In genomic region chr5:112573916-112574315, GRCm38 (mm10) we compare ENCODE assay signal across 9 mouse cellular contexts. TPM values are rescaled to one million over a fixed set of nuclear protein-coding genes. Genes with fewer than 3 reads are reported as not detected.
DNase-seq lines count a peak whose midpoint lies in the region; ATAC-seq and TF ChIP-seq lines count a peak whose summit lies in the region.
"Had no signal": no experiment of that assay in that cellular context is flagged by ENCODE, and none has a peak within 500 bp of the region (broad histone marks: within the 10 kb centered on the region; RNA-seq: fewer than 3 reads in every experiment).

No protein-coding gene starts in this region.

- H3K27ac ChIP-seq in kidney, adult 2 months (ENCODE audit: insufficient read depth, low read depth, low read length), result no peak overlapping the region
- no peak overlapping the region for H3K27ac ChIP-seq in kidney, embryonic 14.5 days (ENCODE audit: low read depth, low read length)
- H3K27ac ChIP-seq in embryonic facial prominence, embryonic 11.5 days (replicated peaks; ENCODE audit: low read depth, low read length), result no peak overlapping the region
- no peak overlapping the region for H3K27ac ChIP-seq in kidney, embryonic 16.5 days (ENCODE audit: low read length)
- H3K27ac ChIP-seq: stomach, embryonic 15.5 days had no signal

- ATAC-seq in kidney, embryonic 14.5 days (ENCODE audit: low FRiP score, low TSS enrichment), result no peak
- ATAC-seq in embryonic facial prominence, embryonic 11.5 days (replicated peaks; ENCODE audit: insufficient number of reproducible peaks, low FRiP score, low TSS enrichment, low read depth), result no peak
- ATAC-seq in kidney, embryonic 16.5 days (ENCODE audit: low FRiP score, low TSS enrichment), result 0 out of 2 replicates have a peak, but pooled peaks have one; percentile 63
- no peak for ATAC-seq in monocyte, adult 5-6 weeks (replicated peaks; ENCODE audit: insufficient number of reproducible peaks, low FRiP score, low TSS enrichment, poor library complexity, severe bottlenecking)

- peak; percentile 20 for DNase-seq in kidney, adult 2 months
- DNase-seq in adrenal gland, postnatal 25 days, result peak; percentile 43
- peak; percentile 65 for DNase-seq in embryonic facial prominence, embryonic 11.5 days (ENCODE audit: low spot score)
- peak; percentile 21 for DNase-seq in lung, adult 2 months
- peak; percentile 80 for DNase-seq in retina, postnatal 1 day

- peaks cover 3% of the 10 kb centered on the region; the same call in 1 of the 2 replicates for H3K27me3 ChIP-seq in kidney, adult 2 months (replicated peaks; ENCODE audit: control insufficient read depth, insufficient read depth, low read length)
- peaks cover 55% of the 10 kb centered on the region for H3K27me3 ChIP-seq in kidney, embryonic 14.5 days (ENCODE audit: control insufficient read depth, insufficient read depth, low read length)
- H3K27me3 ChIP-seq in embryonic facial prominence, embryonic 11.5 days (ENCODE audit: control insufficient read depth, insufficient read depth, low read length), result peaks cover 40% of the 10 kb centered on the region
- peaks cover 56% of the 10 kb centered on the region for H3K27me3 ChIP-seq in kidney, embryonic 16.5 days (ENCODE audit: insufficient read depth, low read length)

- no peak overlapping the region for H3K4me3 ChIP-seq in kidney, adult 2 months (ENCODE audit: insufficient read depth, low read depth, low read length)
- no peak overlapping the region for H3K4me3 ChIP-seq in kidney, embryonic 14.5 days (ENCODE audit: low read length)
- no peak overlapping the region for H3K4me3 ChIP-seq in embryonic facial prominence, embryonic 11.5 days (ENCODE audit: low read depth, low read length)
- H3K4me3 ChIP-seq in kidney, embryonic 16.5 days (ENCODE audit: low read length), result no peak overlapping the region
- no peak overlapping the region for H3K4me3 ChIP-seq in lung, adult 2 months (replicated peaks; ENCODE audit: extremely low read depth, low read depth, low read length)
- H3K4me3 ChIP-seq: stomach, embryonic 15.5 days had no signal

- TF ChIP-seq CTCF in kidney, adult 2 months (conservative IDR thresholded peaks at IDR 0.05; ENCODE audit: insufficient read depth, insufficient read length, low read depth, low read length), result peak; percentile 72
- peak; percentile 84 for TF ChIP-seq CTCF in lung, adult 2 months (IDR thresholded peaks at IDR 0.05; ENCODE audit: insufficient read depth, low read length)

- no peak for TF ChIP-seq POLR2A in kidney, adult 2 months (IDR thresholded peaks at IDR 0.05; ENCODE audit: low read depth, low read length)
- TF ChIP-seq POLR2A in lung, adult 2 months (IDR thresholded peaks at IDR 0.05; ENCODE audit: borderline replicate concordance, extremely low read depth, low read depth, low read length), result no peak

- no peaks in the 10 kb centered on the region for H3K9me3 ChIP-seq in kidney, embryonic 14.5 days (ENCODE audit: control insufficient read depth, low read length)
- no peaks in the 10 kb centered on the region for H3K9me3 ChIP-seq in embryonic facial prominence, embryonic 11.5 days (replicated peaks; ENCODE audit: control insufficient read depth, low read length)
- no peaks in the 10 kb centered on the region for H3K9me3 ChIP-seq in kidney, embryonic 16.5 days (ENCODE audit: low read length)
- H3K9me3 ChIP-seq: stomach, embryonic 15.5 days had no signal

- WGBS in kidney, adult 2 months, result 11% methylated on average over 8 of the region's 8 CpGs
- WGBS in kidney, embryonic 14.5 days, result 13% methylated on average over 8 of the region's 8 CpGs
- WGBS in embryonic facial prominence, embryonic 11.5 days, result 11% methylated on average over 8 of the region's 8 CpGs
- 11% methylated on average over 8 of the region's 8 CpGs for WGBS in kidney, embryonic 16.5 days
- 14% methylated on average over 8 of the region's 8 CpGs for WGBS in lung, adult 2 months

- no peak overlapping the region for H3K4me2 ChIP-seq in kidney, embryonic 14.5 days (replicated peaks; ENCODE audit: low read depth, low read length)
- no peak overlapping the region for H3K4me2 ChIP-seq in embryonic facial prominence, embryonic 11.5 days (ENCODE audit: low read depth, low read length)
- H3K4me2 ChIP-seq in kidney, embryonic 16.5 days (replicated peaks; ENCODE audit: low read depth, low read length), result no peak overlapping the region
- H3K4me2 ChIP-seq: stomach, embryonic 15.5 days had no signal

- H3K9ac ChIP-seq in kidney, embryonic 14.5 days (ENCODE audit: low read depth, low read length), result no peak overlapping the region
- H3K9ac ChIP-seq in embryonic facial prominence, embryonic 11.5 days (replicated peaks; ENCODE audit: low read length), result no peak overlapping the region
- no peak overlapping the region for H3K9ac ChIP-seq in kidney, embryonic 16.5 days (replicated peaks; ENCODE audit: low read length)
- H3K9ac ChIP-seq: stomach, embryonic 15.5 days had no signal

- no peaks in the 10 kb centered on the region for H3K4me1 ChIP-seq in kidney, adult 2 months (ENCODE audit: control insufficient read depth, insufficient read depth, low read length)
- H3K4me1 ChIP-seq in kidney, embryonic 14.5 days (ENCODE audit: control insufficient read depth, insufficient read depth, low read length), result peaks cover 5% of the 10 kb centered on the region; the same call in 1 of the 2 replicates
- peaks cover 4% of the 10 kb centered on the region; the same call in 1 of the 2 replicates for H3K4me1 ChIP-seq in embryonic facial prominence, embryonic 11.5 days (ENCODE audit: control insufficient read depth, insufficient read depth, low read length)
- H3K4me1 ChIP-seq in kidney, embryonic 16.5 days (ENCODE audit: insufficient read depth, low read length), result peaks cover 11% of the 10 kb centered on the region; the same call in 1 of the 2 replicates
- no peaks in the 10 kb centered on the region for H3K4me1 ChIP-seq in lung, adult 2 months (ENCODE audit: control insufficient read depth, insufficient read depth, low read length)

- no peaks in the 10 kb centered on the region for H3K36me3 ChIP-seq in kidney, adult 2 months (ENCODE audit: control insufficient read depth, insufficient read depth, low read length)
- no peaks in the 10 kb centered on the region for H3K36me3 ChIP-seq in kidney, embryonic 14.5 days (ENCODE audit: control insufficient read depth, insufficient read depth, low read length)
- H3K36me3 ChIP-seq in embryonic facial prominence, embryonic 11.5 days (replicated peaks; ENCODE audit: control insufficient read depth, insufficient read depth, low read depth, low read length), result no peaks in the 10 kb centered on the region
- no peaks in the 10 kb centered on the region for H3K36me3 ChIP-seq in kidney, embryonic 16.5 days (ENCODE audit: insufficient read depth, low read length)
- H3K36me3 ChIP-seq: stomach, embryonic 15.5 days had no signal

RNA-seq across cellular contexts. Expression of gene Sez6l, which starts 3.1 kb away (rescaled TPM):
- polyA plus RNA-seq in kidney, adult 2 months (2012; rRNA removed), result 0.17 and 0.20 TPM in 2 replicates
- polyA plus RNA-seq in kidney, embryonic 14.5 days (2014; fragmentation: Nextera tagmentation; extraction: Ambion mirVana), result 0.23 and 0.26 TPM in 2 replicates
- total RNA-seq in adrenal gland, postnatal 25 days (2021), result 4.3 and 4.6 TPM in 2 replicates
- 0.48 and 0.96 TPM in 2 replicates for polyA plus RNA-seq in embryonic facial prominence, embryonic 11.5 days (2014; fragmentation: Nextera tagmentation; extraction: Ambion mirVana)
- polyA plus RNA-seq in kidney, embryonic 16.5 days (2015; fragmentation: Nextera tagmentation; extraction: Ambion mirVana), result 0.76 and 0.89 TPM in 2 replicates
- 0.12 and 0.38 TPM in 2 replicates for polyA plus RNA-seq in lung, adult 2 months (2012; rRNA removed)
- 0.67 TPM in 1 of 3 replicates, not detected in the others for total RNA-seq in monocyte, adult 5-6 weeks (2017)

Comparison
In these comparisons a context has a peak if more than half of its experiments do, and no peak if none do; other contexts are left out.
1. DNase-seq: peak in every context shown above with its lines; median percentile 80 in retina, postnatal 1 day; 65 in embryonic facial prominence, embryonic 11.5 days; 43 in adrenal gland, postnatal 25 days; 21 in lung, adult 2 months; 20 in kidney, adult 2 months.